Mouse (Mus musculus) megakaryocyte, embryonic 14.5 days (primary cell): ENCODE data around the gene Gtsf1l.

Experiments used
- FLI1 ChIP-seq: IDR thresholded peaks from 2 replicates; pipeline ENCODE4 v1.6.1; 2012; ENCODE audit warnings: low read length, inconsistent platforms, mixed read lengths
- GATA1 ChIP-seq: IDR thresholded peaks from 3 replicates; pipeline ENCODE4 v1.6.1; 2012; ENCODE audit warnings: mixed read lengths, low read length, inconsistent platforms, borderline replicate concordance

DNA sequence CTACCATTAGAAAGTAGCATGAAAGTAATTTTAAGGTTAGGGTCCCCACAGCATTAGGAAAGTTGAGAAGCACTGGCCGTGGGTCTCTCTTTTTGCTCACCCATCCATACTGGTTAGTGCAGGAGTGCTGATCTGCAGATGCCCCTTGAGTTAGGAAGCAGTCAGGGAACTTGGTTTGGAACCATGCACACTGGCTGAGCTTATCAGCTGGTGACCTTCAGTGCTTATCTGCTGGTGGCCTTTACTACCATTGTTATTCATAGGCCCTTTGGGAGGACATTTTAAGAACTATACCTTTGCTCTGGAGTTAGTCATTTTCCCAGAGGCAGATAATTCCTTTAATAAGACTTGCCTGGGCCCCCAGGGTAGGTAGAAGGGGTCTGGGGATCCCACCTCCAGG, 20.4 kb downstream of the Gtsf1l start:
- TF ChIP-seq GATA1 (no peak), FLI1 (no peak)
